Mouse (Mus musculus) C2C12 (cell line): ENCODE results near the gene Ap5s1.

Source experiments
- CTCF ChIP-seq: IDR thresholded peaks from one replicate; pipeline ENCODE4 v1.5.1; 2011; ENCODE audit not compliant: control insufficient read depth, insufficient read depth, insufficient read length
- FOSL1 ChIP-seq: IDR thresholded peaks from one replicate; pipeline ENCODE4 v1.8.0; 2011; ENCODE audit warnings: mild to moderate bottlenecking, low read length; ENCODE audit not compliant: poor library complexity, insufficient read depth, severe bottlenecking
- MAX ChIP-seq: IDR thresholded peaks from one replicate; pipeline ENCODE4 v1.6.1; 2011; ENCODE audit warnings: mild to moderate bottlenecking, control low read depth
- MYOD1 ChIP-seq: IDR thresholded peaks from one replicate; pipeline ENCODE4 v1.6.1; 2011; ENCODE audit warnings: low read depth; ENCODE audit not compliant: control insufficient read depth, insufficient read length
- MYOG ChIP-seq: IDR thresholded peaks from one replicate; pipeline ENCODE4 v1.6.1; 2011; ENCODE audit not compliant: control insufficient read depth, insufficient read length; ENCODE audit errors: extremely low read depth
- USF1 ChIP-seq: IDR thresholded peaks from one replicate; pipeline ENCODE4 v1.6.1; 2011; ENCODE audit warnings: low read depth, mild to moderate bottlenecking, control low read depth, moderate library complexity

DNA sequence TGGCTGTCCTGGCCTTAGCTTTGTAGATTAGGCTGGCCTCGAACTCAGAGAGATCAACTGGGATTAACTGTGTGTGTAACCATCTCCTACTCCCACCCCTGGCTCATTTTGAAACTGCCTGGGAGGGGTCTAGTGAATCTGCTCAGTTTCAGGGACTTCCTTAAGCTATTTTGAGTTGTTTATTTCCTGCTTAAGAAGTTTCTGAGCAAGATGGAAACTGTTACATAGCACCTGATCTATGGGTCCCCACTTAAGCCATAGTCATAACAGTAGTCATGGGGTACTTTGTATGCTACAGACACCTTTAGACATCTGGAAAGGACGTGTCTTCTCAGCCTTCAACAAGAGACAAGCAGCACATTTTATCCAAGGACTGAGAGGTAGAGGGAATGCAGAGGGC is 6.2 kb upstream of the Ap5s1 start:
- TF ChIP-seq CTCF = no peak
- no peak for TF ChIP-seq FOSL1
- no peak for TF ChIP-seq USF1
- no peak for TF ChIP-seq MYOG
- no peak for TF ChIP-seq MAX
- TF ChIP-seq MYOD1 = no peak
